Comparison of ENCODE assay signal across 21 mouse cellular contexts in the genomic region with DNA sequence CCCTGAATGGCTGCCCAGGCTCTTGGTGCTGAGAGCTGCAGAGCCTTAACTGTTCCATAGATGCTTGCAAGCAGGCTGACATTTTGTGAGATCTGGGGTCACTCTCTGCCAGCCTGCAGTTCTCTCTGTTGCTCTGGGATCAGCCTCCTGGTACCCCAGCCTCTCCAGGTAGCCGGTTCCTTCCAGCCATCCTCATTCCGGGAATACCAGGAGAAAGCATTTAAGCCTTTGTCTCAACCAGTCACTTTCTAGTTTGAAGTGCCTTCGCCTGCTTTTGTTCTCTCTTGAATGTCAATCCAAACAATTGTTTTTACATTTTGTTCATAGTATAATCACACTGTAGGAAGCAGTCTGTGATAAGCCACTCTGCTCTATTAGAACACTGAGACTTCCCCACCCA.
"Had no signal": no experiment of that assay in that cellular context is flagged by ENCODE, and none has a peak within 500 bp of the region (broad histone marks: within the 10 kb centered on the region; RNA-seq: fewer than 3 reads in every experiment).

No protein-coding gene starts in this region.

- H3K4me1 ChIP-seq: hindbrain, embryonic 12.5 days; intestine, embryonic 15.5 days; liver, embryonic 13.5 days had no signal

- H3K36me3 ChIP-seq: heart, embryonic 10.5 days; heart, embryonic 12.5 days; hindbrain, embryonic 10.5 days; hindbrain, embryonic 12.5 days; intestine, embryonic 15.5 days; limb, embryonic 10.5 days; limb, embryonic 12.5 days; liver, embryonic 13.5 days had no signal

- H3K4me3 ChIP-seq: heart, embryonic 10.5 days; heart, embryonic 12.5 days; hindbrain, embryonic 10.5 days; hindbrain, embryonic 12.5 days; intestine, embryonic 15.5 days; layer of hippocampus, adult 2 months; left cerebral cortex, adult 2 months; limb, embryonic 10.5 days; limb, embryonic 12.5 days; liver, embryonic 13.5 days had no signal

- H3K27ac ChIP-seq: heart, embryonic 10.5 days; hindbrain, embryonic 10.5 days; hindbrain, embryonic 12.5 days; hindbrain, embryonic 14.5 days; intestine, embryonic 15.5 days; layer of hippocampus, adult 2 months; left cerebral cortex, adult 2 months; limb, embryonic 10.5 days; limb, embryonic 12.5 days; liver, embryonic 13.5 days had no signal

- H3K9ac ChIP-seq: heart, embryonic 12.5 days; hindbrain, embryonic 12.5 days; hindbrain, embryonic 14.5 days; intestine, embryonic 15.5 days; limb, embryonic 12.5 days; liver, embryonic 13.5 days had no signal

- H3K9me3 ChIP-seq: heart, embryonic 10.5 days; heart, embryonic 12.5 days; hindbrain, embryonic 10.5 days; hindbrain, embryonic 12.5 days; intestine, embryonic 15.5 days; limb, embryonic 10.5 days; limb, embryonic 12.5 days; liver, embryonic 13.5 days had no signal

- DNase-seq: gastrocnemius, postnatal 25 days; heart, adult 18-20 months; heart, postnatal 10 days; heart, postnatal 4 days; kidney, adult 18-20 months; kidney, adult 8-10 months; kidney, postnatal 10 days; kidney, postnatal 25 days; kidney, postnatal 4 days; liver; liver, embryonic 13.5 days had no signal
